Mouse (Mus musculus): Measurements from ENCODE around the gene Uqcr11.

DNA sequence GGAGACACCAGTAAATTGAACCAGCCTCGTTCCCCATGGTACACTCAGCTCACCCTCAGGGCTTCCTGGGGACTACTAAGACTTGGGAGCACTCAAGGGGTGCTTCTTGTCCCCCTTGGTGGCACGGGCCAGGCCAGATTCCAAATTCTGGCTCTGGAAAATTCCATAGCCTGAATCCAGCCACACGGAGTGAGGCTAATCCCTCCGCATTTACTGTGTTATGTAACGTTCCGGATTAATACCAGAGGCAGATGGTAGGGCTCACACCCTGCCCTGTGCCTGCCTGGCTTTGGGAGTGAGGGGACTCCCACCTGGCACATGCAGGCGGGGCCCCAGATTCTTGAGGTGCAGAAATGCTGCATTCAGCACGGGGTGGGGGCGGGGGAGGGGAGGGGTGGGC lies 51.2 kb downstream of the Uqcr11 start:
- TF ChIP-seq POLR2A (IDR thresholded peaks at IDR 0.05; ENCODE audit: low read depth, low read length) (no peak), CTCF (IDR thresholded peaks at IDR 0.05; ENCODE audit: borderline replicate concordance, insufficient read depth, low read length) (no peak)

All from embryonic fibroblast, embryonic 13.5 days (primary cell).